Mouse (Mus musculus) stomach, embryonic 14.5 days (tissue): ENCODE data around the gene Iqcn. TPM values are rescaled to one million over a fixed set of nuclear protein-coding genes. Genes with fewer than 3 reads are reported as not detected.

ENCODE experiments used
- ATAC-seq: fragments of 200-750 bp; cut with Nextera tagmentation; 2 replicates; pipeline ENCODE4 v1.8.0; 2017; ENCODE audit warnings: low read depth, moderate TSS enrichment; ENCODE audit not compliant: insufficient number of reproducible peaks, insufficient read depth, low FRiP score
- H3K27ac ChIP-seq: fragments of 300-500 bp; sonication (generic); 2 replicates; pipeline ENCODE4 v1.5.1; 2014; ENCODE audit warnings: mild to moderate bottlenecking, low read length, moderate library complexity, mixed read lengths
- H3K27me3 ChIP-seq: fragments of 300-500 bp; sonication (generic); 2 replicates; pipeline ENCODE4 v1.6.1; 2014; ENCODE audit warnings: low read length, control low read depth, mixed read lengths; ENCODE audit not compliant: control insufficient read depth, insufficient read depth
- H3K36me3 ChIP-seq: fragments of 300-500 bp; sonication (generic); 2 replicates; pipeline ENCODE4 v1.6.1; 2014; ENCODE audit warnings: mild to moderate bottlenecking, control low read depth, low read length, moderate library complexity, mixed read lengths; ENCODE audit not compliant: control insufficient read depth, insufficient read depth
- H3K4me1 ChIP-seq: fragments of 300-500 bp; sonication (generic); 2 replicates; pipeline ENCODE4 v1.6.1; 2014; ENCODE audit warnings: low read length, control low read depth, mixed read lengths; ENCODE audit not compliant: control insufficient read depth, insufficient read depth
- H3K4me2 ChIP-seq: fragments of 300-500 bp; sonication (generic); replicated peaks from 2 replicates; pipeline ENCODE4 v1.6.1; 2014; ENCODE audit warnings: low read depth, low read length, control low read depth
- H3K4me3 ChIP-seq: fragments of 300-500 bp; sonication (generic); 2 replicates; pipeline ENCODE4 v1.5.1; 2014; ENCODE audit warnings: low read depth, low read length, control low read depth
- H3K9ac ChIP-seq: fragments of 300-500 bp; sonication (generic); replicated peaks from 2 replicates; pipeline ENCODE4 v1.6.1; 2014; ENCODE audit warnings: low read depth, mild to moderate bottlenecking, control low read depth, low read length, moderate library complexity, mixed read lengths
- H3K9me3 ChIP-seq: fragments of 300-500 bp; sonication (generic); 2 replicates; pipeline ENCODE4 v1.6.1; 2016; ENCODE audit warnings: low read depth, low read length, control low read depth; ENCODE audit not compliant: control insufficient read depth
- WGBS: fragments of 180-500 bp; shearing (Covaris S2); extraction: QIAGEN DNeasy Blood & Tissue Kit; methylation state at CpG from one replicate; pipeline ENCODE4 v1.1.7; 2014; 5-methylcytosine and 5-hydroxymethylcytosine counted together
- polyA plus RNA-seq: library from polyadenylated mRNA; unstranded; fragments of >200 nt; fragmentation: Nextera tagmentation; extraction: Ambion mirVana; gene quantifications from 2 replicates; pipeline ENCODE4 v1.2.1, GENCODE M21; 2014

Iqcn gene
- polyA plus RNA-seq, 1 experiment from 2014 or later: 0.06 TPM

GRCm38 (mm10) chr8:70723486-70724210 lies 20.4 kb downstream of the Iqcn start, which contains the start of gene Pde4c:
TSS of gene Pde4c (plus strand) at chr8:70723720.
- Histone ChIP-seq H3K36me3 (no peaks in the 10 kb centered on the region), H3K9me3 (no peaks in the 10 kb centered on the region), H3K27ac (no peak within 1 kb of the TSS), H3K4me1 (no peaks in the 10 kb centered on the region), H3K4me3 (no peak within 1 kb of the TSS), H3K27me3 (0 out of 2 replicates have a peak, but pooled peaks cover 4% of the 10 kb centered on the region), H3K9ac (no peak within 1 kb of the TSS), H3K4me2 (no peak within 1 kb of the TSS)
- WGBS: 50% methylated on average over 7 of the region's 7 CpGs
- 0 out of 2 replicates have a peak, but pooled peaks have one; percentile 47 for ATAC-seq

GRCm38 (mm10) chr8:70724216-70724615 lies 21.0 kb downstream of the Iqcn start:
- Histone ChIP-seq H3K36me3 (no peaks in the 10 kb centered on the region), H3K4me2 (no peak overlapping the region), H3K27ac (no peak overlapping the region), H3K9me3 (no peaks in the 10 kb centered on the region), H3K9ac (no peak overlapping the region), H3K27me3 (0 out of 2 replicates have a peak, but pooled peaks cover 4% of the 10 kb centered on the region), H3K4me1 (no peaks in the 10 kb centered on the region), H3K4me3 (no peak overlapping the region)
- WGBS: 68% methylated on average over 12 of the region's 12 CpGs
- ATAC-seq: no peak

DNA sequence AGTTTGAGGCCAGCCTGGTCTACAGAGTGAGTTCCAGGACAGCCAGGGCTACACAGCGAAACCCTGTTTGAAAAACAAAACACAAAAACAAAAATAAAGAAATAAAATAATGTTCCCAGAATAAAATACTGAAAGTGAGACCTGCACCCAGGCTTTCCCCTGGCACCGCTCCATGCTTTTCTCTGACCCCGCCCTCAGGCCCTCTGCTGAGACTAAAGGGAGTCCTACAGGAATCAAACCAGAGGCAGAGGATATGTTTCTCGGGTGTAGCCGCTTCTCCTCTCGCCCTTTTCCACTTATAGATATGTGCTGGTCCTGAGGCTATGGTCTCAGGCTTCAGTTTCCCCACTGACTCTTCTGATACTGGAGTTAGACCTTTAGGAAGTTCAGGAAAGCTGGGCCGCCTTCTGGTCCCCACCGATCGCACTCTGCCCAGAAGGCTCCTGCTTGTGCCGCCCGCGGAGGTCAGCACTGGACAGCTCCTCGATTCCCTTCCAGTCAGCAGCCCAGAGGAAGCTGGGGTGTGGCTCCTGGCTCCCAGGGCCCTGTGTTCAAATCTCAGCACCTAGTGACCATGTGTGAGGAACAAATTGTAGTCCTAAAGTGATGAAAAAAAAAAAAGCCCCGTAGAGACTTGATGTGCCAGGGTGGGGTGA lies 22.7 kb downstream of the Iqcn start:
- no peaks in the 10 kb centered on the region for H3K9me3 ChIP-seq
- no peaks in the 10 kb centered on the region for H3K36me3 ChIP-seq
- no peak overlapping the region for H3K9ac ChIP-seq
- H3K27me3 ChIP-seq: 0 out of 2 replicates have a peak, but pooled peaks cover 4% of the 10 kb centered on the region
- ATAC-seq: no peak
- no peak overlapping the region for H3K4me3 ChIP-seq
- no peak overlapping the region for H3K4me2 ChIP-seq
- H3K27ac ChIP-seq: no peak overlapping the region
- H3K4me1 ChIP-seq: no peaks in the 10 kb centered on the region
- 24% methylated on average over 14 of the region's 14 CpGs for WGBS

- Histone ChIP-seq H3K27me3 (0 out of 2 replicates have a peak, but pooled peaks cover 4% of the 10 kb centered on the region), H3K27ac (no peak overlapping the region), H3K36me3 (no peaks in the 10 kb centered on the region), H3K4me1 (no peaks in the 10 kb centered on the region), H3K9ac (no peak overlapping the region), H3K4me2 (no peak overlapping the region), H3K9me3 (no peaks in the 10 kb centered on the region), H3K4me3 (no peak overlapping the region)
- 43% methylated on average over 11 of the region's 11 CpGs for WGBS
- ATAC-seq: no peak
Observed at GRCm38 (mm10) chr8:70726721-70727120, 23.5 kb downstream of the Iqcn start.

- 4% methylated on average over 34 of the region's 34 CpGs for WGBS
- 0 out of 2 replicates have a peak, but pooled peaks have one; percentile 54 for ATAC-seq
Observed at GRCm38 (mm10) chr8:70729808-70730475, 26.7 kb downstream of the Iqcn start.

GRCm38 (mm10) chr8:70730956-70731355 lies 27.7 kb downstream of the Iqcn start:
- Histone ChIP-seq H3K9me3 (no peaks in the 10 kb centered on the region), H3K36me3 (no peaks in the 10 kb centered on the region), H3K9ac (no peak overlapping the region), H3K27ac (no peak overlapping the region), H3K4me3 (no peak overlapping the region), H3K4me1 (no peaks in the 10 kb centered on the region), H3K4me2 (no peak overlapping the region), H3K27me3 (0 out of 2 replicates have a peak, but pooled peaks cover 4% of the 10 kb centered on the region)
- whole genome bisulfite sequencing: 85% methylated on average over 4 of the region's 4 CpGs
- ATAC-seq: no peak

More at GRCm38 (mm10) chr8:70729808-70730475, 26.7 kb downstream of the Iqcn start:
- H3K27ac ChIP-seq: no peak overlapping the region
- no peaks in the 10 kb centered on the region for H3K4me1 ChIP-seq
- no peaks in the 10 kb centered on the region for H3K36me3 ChIP-seq
- peak overlapping the region; percentile 39 for H3K4me2 ChIP-seq
- H3K9me3 ChIP-seq: no peaks in the 10 kb centered on the region
- 0 out of 2 replicates have a peak, but pooled peaks cover 4% of the 10 kb centered on the region for H3K27me3 ChIP-seq
- H3K9ac ChIP-seq: no peak overlapping the region
- peak overlapping the region; percentile 20; the same call in 1 of the 2 replicates for H3K4me3 ChIP-seq

- Histone ChIP-seq H3K4me2 (no peak overlapping the region), H3K36me3 (no peaks in the 10 kb centered on the region), H3K27me3 (peaks cover 9% of the 10 kb centered on the region), H3K9ac (no peak overlapping the region), H3K27ac (no peak overlapping the region), H3K4me3 (no peak overlapping the region), H3K9me3 (no peaks in the 10 kb centered on the region), H3K4me1 (no peaks in the 10 kb centered on the region)
- 67% methylated on average over 5 of the region's 5 CpGs for WGBS
- ATAC-seq: no peak
Observed at GRCm38 (mm10) chr8:70737705-70738104, 34.4 kb downstream of the Iqcn start.

DNA sequence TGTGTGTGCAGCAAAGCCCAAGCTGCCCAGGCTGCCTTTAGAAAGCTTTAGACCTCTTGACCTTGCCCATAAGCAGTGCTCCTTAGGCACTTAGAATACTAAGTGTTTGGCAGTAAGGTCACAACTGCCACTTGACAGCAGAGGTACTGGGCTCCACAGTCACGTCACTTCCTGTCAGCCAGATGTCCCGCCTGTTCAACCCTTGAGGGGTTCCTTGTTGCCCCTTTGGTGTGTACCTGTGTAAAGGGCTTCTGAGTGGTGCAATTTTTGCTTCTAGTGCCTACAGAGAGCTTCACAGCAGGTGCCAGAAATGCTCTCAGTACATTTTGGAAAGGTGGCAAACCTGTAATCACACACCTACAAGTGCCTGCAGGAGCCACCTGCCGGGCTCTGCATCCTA lies 35.0 kb downstream of the Iqcn start:
- no peaks in the 10 kb centered on the region for H3K9me3 ChIP-seq
- no peak overlapping the region for H3K4me2 ChIP-seq
- H3K4me3 ChIP-seq: no peak overlapping the region
- ATAC-seq: no peak
- WGBS: 60% methylated on average over 3 of the region's 3 CpGs
- peaks cover 14% of the 10 kb centered on the region for H3K27me3 ChIP-seq
- no peak overlapping the region for H3K9ac ChIP-seq
- no peaks in the 10 kb centered on the region for H3K36me3 ChIP-seq
- peaks cover 4% of the 10 kb centered on the region for H3K4me1 ChIP-seq
- no peak overlapping the region for H3K27ac ChIP-seq
